Mouse (Mus musculus) monocyte, adult 5-6 weeks (primary cell): ENCODE measurements around the gene Tmprss6. TPM values are rescaled to one million over a fixed set of nuclear protein-coding genes. Genes with fewer than 3 reads are reported as not detected.
A peak's percentile ranks its signal among the peaks of the same experiment; 100 is the strongest.

ENCODE experiments used
- ATAC-seq: fragments of 153-309, 156-312 bp; replicated peaks from 2 replicates; pipeline ENCODE4 v1.8.0; 2017; ENCODE audit warnings: mild to moderate bottlenecking; ENCODE audit not compliant: low TSS enrichment, insufficient number of reproducible peaks, severe bottlenecking, poor library complexity, low FRiP score
- total RNA-seq: library from RNA; stranded (forward); fragments of 200-1000, 200-491, 200-594 nt; gene quantifications from 3 replicates; pipeline ENCODE4 v1.2.3, GENCODE M21; 2017

The Tmprss6 gene
- total RNA-seq, 1 experiment from 2014 or later: not detected

GRCm38 (mm10) chr15:78429871-78430622 is 38.4 kb downstream of the Tmprss6 start:
- no peak for ATAC-seq

DNA sequence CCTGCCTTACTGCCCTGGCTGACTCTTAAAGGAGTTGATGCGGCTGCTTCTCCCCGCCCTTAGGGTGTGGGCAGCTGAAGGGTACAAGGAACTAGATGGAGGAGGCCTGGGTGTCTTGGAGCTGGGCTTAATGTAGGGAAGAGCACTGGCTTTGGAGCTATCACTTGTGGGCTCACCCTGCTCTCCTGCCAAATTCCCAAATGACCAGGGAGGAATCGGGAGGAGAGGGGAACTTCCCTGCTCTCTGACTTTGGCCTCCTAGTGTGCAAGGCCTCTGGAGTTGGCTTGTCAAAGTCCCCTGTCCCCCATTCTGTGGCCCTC is 39.3 kb downstream of the Tmprss6 start:
- ATAC-seq: no peak

GRCm38 (mm10) chr15:78428391-78429138 is 39.9 kb downstream of the Tmprss6 start, which contains the start of gene Kctd17:
Gene Kctd17, plus strand, starts transcription at chr15:78428564.
- peak; percentile 36; the same call in 1 of the 2 replicates for ATAC-seq

- no peak for ATAC-seq
Observed at GRCm38 (mm10) chr15:78425230-78425629, 43.2 kb downstream of the Tmprss6 start.

DNA sequence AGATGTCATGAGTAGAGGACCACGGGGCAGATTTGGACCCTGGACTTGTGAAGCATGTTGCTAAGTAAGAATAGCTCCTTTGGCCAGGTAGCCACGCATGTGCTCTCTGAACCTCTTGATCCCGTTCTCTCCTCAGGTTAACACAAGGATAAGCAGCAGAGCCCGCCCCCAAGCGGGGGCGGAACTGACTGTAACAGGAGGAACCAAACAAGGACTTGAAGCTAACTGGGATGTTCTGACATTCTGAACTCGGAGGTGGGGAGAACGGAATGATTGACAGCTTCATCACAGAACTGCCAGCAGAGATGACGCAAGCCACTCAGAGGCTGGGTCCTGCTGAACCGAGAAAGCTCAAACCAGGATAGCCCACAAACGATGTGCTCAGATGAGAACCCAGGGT is 43.9 kb downstream of the Tmprss6 start:
- no peak for ATAC-seq

- ATAC-seq: peak; percentile 89
Observed at GRCm38 (mm10) chr15:78422046-78422956, 46.1 kb downstream of the Tmprss6 start.

DNA sequence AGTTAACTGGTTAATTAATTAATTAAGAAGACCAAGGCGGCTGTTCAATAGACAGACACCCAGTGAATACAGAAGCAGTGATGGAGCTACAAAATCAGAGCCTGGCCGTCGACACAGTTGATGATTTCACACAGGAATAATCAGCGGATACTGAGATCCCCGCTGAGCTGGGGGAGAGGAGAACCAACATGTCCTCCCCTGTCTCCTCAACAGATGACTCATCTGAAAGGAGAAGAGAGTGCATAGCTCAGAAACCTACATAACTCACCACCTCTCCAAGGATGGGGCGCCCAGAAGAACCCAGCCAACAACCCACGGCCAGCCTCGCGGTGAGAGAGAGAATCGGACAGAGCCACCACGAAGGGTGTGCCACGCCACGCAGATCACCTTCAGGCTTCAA is 48.0 kb downstream of the Tmprss6 start:
- ATAC-seq: no peak

- no peak for ATAC-seq
Observed at GRCm38 (mm10) chr15:78416937-78417336, 51.5 kb downstream of the Tmprss6 start.

DNA sequence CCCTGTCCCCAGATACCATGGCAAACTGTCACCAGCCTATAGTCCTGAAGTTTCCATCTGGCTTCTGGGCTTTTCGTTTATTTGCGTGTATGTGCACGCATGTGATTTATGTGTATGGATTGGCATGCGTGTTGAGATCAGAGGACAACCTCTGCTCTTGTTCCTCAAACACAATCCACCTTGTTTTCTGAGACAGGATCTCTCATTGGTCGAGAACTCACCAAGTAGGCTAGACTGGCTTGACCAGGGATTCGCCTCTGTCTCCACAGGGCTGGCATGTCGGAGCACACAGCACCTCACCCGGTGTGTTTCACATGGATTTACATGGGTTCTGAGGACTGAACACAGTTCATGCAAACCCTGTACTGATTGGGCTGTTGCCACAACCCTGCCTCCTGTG is 54.3 kb downstream of the Tmprss6 start:
- ATAC-seq: no peak

- no peak for ATAC-seq
Observed at GRCm38 (mm10) chr15:78413719-78414117, 54.7 kb downstream of the Tmprss6 start.

DNA sequence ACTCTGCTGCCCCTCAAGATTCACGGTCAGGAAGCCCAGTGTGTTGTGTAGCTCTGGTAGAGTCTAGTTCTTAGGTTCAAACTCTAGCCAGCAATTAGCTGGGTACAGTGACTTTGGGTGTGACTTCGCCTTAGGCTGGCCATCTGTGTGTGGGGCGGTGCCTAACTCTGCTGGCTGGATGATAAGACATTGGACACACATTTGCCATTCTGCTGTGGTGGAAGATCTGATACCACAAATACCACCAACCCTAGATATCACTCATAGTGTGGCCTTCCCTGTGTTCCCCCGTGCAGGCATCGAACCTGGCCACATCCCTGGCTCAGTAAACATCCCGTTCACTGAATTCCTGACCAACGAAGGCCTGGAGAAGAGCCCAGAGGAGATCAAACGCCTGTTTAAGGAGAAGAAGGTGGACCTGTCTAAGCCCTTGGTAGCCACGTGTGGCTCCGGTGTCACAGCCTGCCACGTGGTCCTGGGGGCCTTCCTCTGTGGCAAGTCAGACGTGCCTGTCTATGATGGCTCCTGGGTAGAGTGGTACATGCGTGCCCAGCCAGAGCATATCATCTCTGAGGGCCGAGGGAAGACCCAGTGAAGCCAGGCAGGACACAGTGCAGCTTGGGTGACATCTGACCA is 55.2 kb downstream of the Tmprss6 start:
- ATAC-seq: no peak

- ATAC-seq: no peak
Observed at GRCm38 (mm10) chr15:78409570-78410052, 58.8 kb downstream of the Tmprss6 start.

GRCm38 (mm10) chr15:78406293-78406934 is 62.0 kb downstream of the Tmprss6 start, which contains the start of gene Mpst:
Gene Mpst, plus strand, starts transcription at chr15:78406416.
- ATAC-seq: peak; percentile 93

DNA sequence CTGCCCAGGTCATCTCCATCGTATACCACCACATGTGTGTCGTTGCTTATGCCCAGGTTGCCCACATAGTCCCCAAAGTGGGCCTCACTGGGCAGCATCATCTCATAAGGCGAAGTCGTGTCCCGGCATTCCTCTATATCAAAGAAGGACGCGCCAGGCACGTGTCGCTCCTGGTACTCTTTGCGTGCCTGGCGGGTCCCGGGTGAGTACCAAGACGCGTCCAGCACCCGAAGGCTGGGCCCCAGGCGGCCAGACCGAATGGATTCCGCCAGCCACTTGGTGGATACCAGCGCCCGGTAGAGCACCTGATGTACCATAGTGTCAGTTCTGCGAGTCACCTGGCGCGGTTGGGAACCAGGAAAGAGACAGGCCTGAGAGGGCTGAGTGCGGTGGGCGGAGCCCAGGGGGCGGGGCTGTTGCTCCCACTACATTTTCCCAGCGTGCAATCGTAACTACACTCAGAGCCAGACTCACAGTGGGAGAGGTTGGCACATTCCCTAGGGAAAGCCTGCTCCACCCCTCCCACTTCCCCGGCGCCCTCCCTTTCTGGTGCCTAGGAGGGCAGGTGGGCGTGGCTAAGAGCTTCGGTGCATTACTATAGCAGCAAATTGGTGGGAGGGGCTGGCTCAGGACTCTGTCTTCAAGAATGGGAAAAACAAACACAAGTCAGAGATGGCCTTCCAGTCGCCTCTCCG is 62.8 kb downstream of the Tmprss6 start, which contains the start of gene Tst:
TSS of gene Tst (minus strand) at position 391 of the 695 bp plus-strand sequence.
- 0 out of 2 replicates have a peak, but pooled peaks have one; percentile 14 for ATAC-seq

DNA sequence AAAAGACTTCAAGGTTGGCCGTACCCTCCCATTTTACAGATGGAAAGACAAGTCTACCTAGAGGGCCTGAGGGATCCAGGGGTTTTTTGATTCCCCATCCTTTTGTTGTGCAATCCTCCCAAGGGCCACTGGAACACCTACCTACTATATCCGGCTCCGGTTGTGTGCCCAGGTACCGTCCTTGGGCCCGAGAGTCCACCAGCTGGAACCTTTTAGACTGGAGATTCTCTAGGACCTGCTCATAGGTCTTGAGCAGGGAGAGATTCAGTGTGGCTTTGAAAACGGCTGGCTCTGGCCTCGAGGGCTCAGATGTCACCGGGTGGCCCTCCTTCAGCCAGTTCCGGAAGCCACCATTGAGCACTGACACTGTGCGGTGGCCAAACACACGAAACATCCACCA is 63.3 kb downstream of the Tmprss6 start:
- no peak for ATAC-seq

GRCm38 (mm10) chr15:78403896-78404295 is 64.5 kb downstream of the Tmprss6 start:
- ATAC-seq: no peak

GRCm38 (mm10) chr15:78403301-78403741 is 65.1 kb downstream of the Tmprss6 start:
- ATAC-seq: no peak
